Mouse (Mus musculus) neural tube, embryonic 13.5 days (tissue): ENCODE results near the gene AF366264. TPM values are rescaled to one million over a fixed set of nuclear protein-coding genes. Genes with fewer than 3 reads are reported as not detected.

Experiments
- polyA plus RNA-seq: library from polyadenylated mRNA; unstranded; fragments of >200 nt; fragmentation: Nextera tagmentation; extraction: Ambion mirVana; gene quantifications from 2 replicates; pipeline ENCODE4 v1.2.1, GENCODE M21; 2015

The AF366264 gene
- polyA plus RNA-seq, 1 experiment from 2014 or later: not detected

Other genes starting within 250 kb of the AF366264 start
- gene Rasa3, start 160.8 kb downstream of the AF366264 start, polyA plus RNA-seq: 28.3 and 30.7 TPM in 2 replicates
- gene Cfap97d2, start 132.5 kb downstream of the AF366264 start, polyA plus RNA-seq: 1.3 and 1.8 TPM in 2 replicates
- gene Cdc16, start 80.7 kb downstream of the AF366264 start, polyA plus RNA-seq: 166 and 175 TPM in 2 replicates
- gene Upf3a, start 52.8 kb downstream of the AF366264 start, polyA plus RNA-seq: 42.4 and 46.2 TPM in 2 replicates
- gene Champ1, start 31.3 kb upstream of the AF366264 start, polyA plus RNA-seq: 43.9 and 48.8 TPM in 2 replicates
- gene Coprs, start 51.9 kb upstream of the AF366264 start, polyA plus RNA-seq: 116 and 127 TPM in 2 replicates